Mouse (Mus musculus) liver, embryonic 13.5 days (tissue): ENCODE measurements around the gene Pam16. TPM values are rescaled to one million over a fixed set of nuclear protein-coding genes. Genes with fewer than 3 reads are reported as not detected.

Source experiments
- ATAC-seq: fragments of 200-750 bp; cut with Nextera tagmentation; 2 replicates; pipeline ENCODE4 v1.8.0; 2017; ENCODE audit warnings: low read depth, mild to moderate bottlenecking, moderate number of reproducible peaks, moderate library complexity
- DNase-seq: peaks from one replicate; pipeline ENCODE4 v3.0.0; 2022
- H3K27ac ChIP-seq: fragments of 300-500 bp; sonication (generic); 2 replicates; pipeline ENCODE4 v1.5.1; 2015; ENCODE audit warnings: moderate library complexity, mild to moderate bottlenecking, inconsistent platforms
- H3K27me3 ChIP-seq: fragments of 300-500 bp; sonication (generic); 2 replicates; pipeline ENCODE4 v1.6.1; 2015; ENCODE audit warnings: mild to moderate bottlenecking, inconsistent platforms
- H3K36me3 ChIP-seq: fragments of 300-500 bp; sonication (generic); 2 replicates; pipeline ENCODE4 v1.6.1; 2015; ENCODE audit warnings: mild to moderate bottlenecking, inconsistent platforms
- H3K4me1 ChIP-seq: fragments of 300-500 bp; sonication (generic); replicated peaks from 2 replicates; pipeline ENCODE4 v1.6.1; 2015; ENCODE audit warnings: inconsistent platforms
- H3K4me2 ChIP-seq: fragments of 300-500 bp; sonication (generic); 2 replicates; pipeline ENCODE4 v1.6.1; 2015; ENCODE audit warnings: inconsistent platforms, mild to moderate bottlenecking, moderate library complexity
- H3K4me3 ChIP-seq: fragments of 300-500 bp; sonication (generic); replicated peaks from 2 replicates; pipeline ENCODE4 v1.5.1; 2015; ENCODE audit warnings: mild to moderate bottlenecking, inconsistent platforms
- H3K9ac ChIP-seq: fragments of 300-500 bp; sonication (generic); 2 replicates; pipeline ENCODE4 v1.6.1; 2015; ENCODE audit warnings: mild to moderate bottlenecking, inconsistent platforms
- H3K9me3 ChIP-seq: fragments of 300-500 bp; sonication (generic); replicated peaks from 2 replicates; pipeline ENCODE4 v1.6.1; 2016; ENCODE audit warnings: inconsistent platforms
- WGBS: fragments of 180-500 bp; shearing (Covaris S2); methylation state at CpG from one replicate; pipeline ENCODE4 v1.1.7; 2015; ENCODE audit not compliant: insufficient replicate concordance; 5-methylcytosine and 5-hydroxymethylcytosine counted together
- polyA plus RNA-seq: library from polyadenylated mRNA; unstranded; fragments of >200 nt; fragmentation: Nextera tagmentation; extraction: Ambion mirVana; gene quantifications from 2 replicates; pipeline ENCODE4 v1.2.1, GENCODE M21; 2015

Gene Pam16
- polyA plus RNA-seq, 1 experiment from 2014 or later = 74.1 TPM

- no peak for DNase-seq
- no peaks in the 10 kb centered on the region for H3K9me3 ChIP-seq
- 80% methylated on average over 19 of the region's 19 CpGs for WGBS
These were observed 16.2 kb downstream of the Pam16 start for GRCm38 (mm10) chr16:4608532-4609059.

DNA sequence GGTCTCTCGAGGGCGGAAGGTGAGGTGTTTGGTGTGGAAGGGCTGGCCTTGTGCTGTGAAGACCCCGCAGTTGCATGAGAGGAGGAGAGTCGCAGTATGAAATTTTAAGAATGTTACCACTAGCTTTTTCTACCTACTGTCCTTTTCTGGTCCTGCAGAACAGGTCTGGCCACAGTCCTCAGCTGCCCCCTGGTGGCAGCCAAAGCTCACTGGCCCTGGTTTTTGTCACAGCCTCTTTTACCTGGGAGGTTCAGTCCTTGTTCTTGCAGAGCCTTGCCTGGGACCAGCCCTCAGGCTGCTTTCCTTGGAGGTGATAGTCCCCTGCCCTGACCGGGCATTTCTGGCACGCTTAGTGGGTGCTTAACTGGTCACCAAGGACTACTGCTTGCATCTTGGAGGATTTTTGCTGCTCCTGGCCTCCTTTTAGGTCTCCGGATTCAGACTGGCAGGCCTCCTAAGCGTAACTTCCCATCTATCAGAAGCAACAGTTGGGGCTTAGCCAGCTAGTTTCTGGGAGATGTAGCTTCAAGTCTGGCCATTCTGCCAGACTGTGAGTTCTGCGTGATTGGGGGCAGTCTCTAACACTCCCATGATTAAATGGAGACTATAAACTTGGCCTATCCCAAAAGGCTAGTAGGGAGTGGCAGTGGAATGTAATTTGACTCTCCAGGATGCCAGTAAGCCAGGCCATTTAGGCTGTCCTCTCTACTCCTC is 16.8 kb downstream of the Pam16 start:
- DNase-seq (peak; percentile 63), ATAC-seq (peak; percentile 24; the same call in 1 of the 2 replicates)
- no peak overlapping the region for H3K9ac ChIP-seq
- peaks cover 20% of the 10 kb centered on the region for H3K36me3 ChIP-seq
- no peaks in the 10 kb centered on the region for H3K27me3 ChIP-seq
- H3K4me3 ChIP-seq = no peak overlapping the region
- H3K4me1 ChIP-seq = peaks cover 48% of the 10 kb centered on the region
- H3K4me2 ChIP-seq = no peak overlapping the region
- 45% methylated on average over 9 of the region's 9 CpGs for WGBS
- H3K9me3 ChIP-seq = no peaks in the 10 kb centered on the region
- H3K27ac ChIP-seq = no peak overlapping the region

More at GRCm38 (mm10) chr16:4608532-4609059, 16.2 kb downstream of the Pam16 start:
- Histone ChIP-seq H3K36me3 (peaks cover 24% of the 10 kb centered on the region), H3K4me3 (no peak overlapping the region), H3K4me2 (no peak overlapping the region), H3K4me1 (peaks cover 41% of the 10 kb centered on the region), H3K9ac (no peak overlapping the region), H3K27me3 (no peaks in the 10 kb centered on the region), H3K27ac (no peak overlapping the region)
- no peak for ATAC-seq

DNA sequence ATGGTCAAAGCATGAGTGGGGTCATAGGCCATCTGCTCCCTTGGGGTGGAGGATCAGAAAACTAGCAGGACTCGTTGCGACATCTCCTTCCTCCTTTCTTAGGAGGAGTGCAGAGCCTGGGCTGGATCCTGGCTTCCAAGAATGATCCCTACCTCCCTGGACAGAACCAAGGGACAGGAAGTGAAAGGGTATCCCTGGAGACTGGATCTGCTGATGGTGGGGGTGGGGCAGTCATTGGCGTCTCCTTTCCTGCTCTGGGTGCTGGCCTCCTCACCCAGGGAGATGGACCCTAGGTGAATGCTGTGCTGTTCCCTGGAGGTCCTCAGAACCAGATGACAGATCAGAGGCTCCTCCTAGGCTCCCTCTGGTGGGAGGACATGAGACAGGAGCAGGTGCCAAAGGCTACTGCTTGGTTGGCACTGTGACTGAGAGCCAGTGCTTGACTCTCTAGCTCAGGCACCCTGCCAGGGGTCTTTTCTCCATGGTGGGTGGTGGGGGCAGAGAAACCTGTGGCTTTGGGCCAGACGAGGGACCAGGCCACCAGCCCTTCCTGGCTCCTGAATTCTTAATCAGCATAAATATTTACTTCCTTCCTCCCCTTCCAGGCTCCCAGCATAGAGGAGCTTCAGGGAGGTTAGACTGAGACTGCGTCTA is 18.2 kb downstream of the Pam16 start:
- no peak overlapping the region for H3K4me2 ChIP-seq
- DNase-seq = no peak
- peaks cover 11% of the 10 kb centered on the region for H3K36me3 ChIP-seq
- H3K4me1 ChIP-seq = peaks cover 61% of the 10 kb centered on the region
- H3K9ac ChIP-seq = no peak overlapping the region
- H3K9me3 ChIP-seq = no peaks in the 10 kb centered on the region
- H3K27ac ChIP-seq = 0 out of 2 replicates have a peak overlapping the region, but pooled peaks have one; percentile 6
- H3K27me3 ChIP-seq = no peaks in the 10 kb centered on the region
- WGBS = 20% methylated on average over 5 of the region's 5 CpGs
- ATAC-seq = no peak
- H3K4me3 ChIP-seq = no peak overlapping the region

- DNase-seq (no peak), ATAC-seq (no peak)
- H3K4me2 ChIP-seq = no peak overlapping the region
- H3K36me3 ChIP-seq = peaks cover 6% of the 10 kb centered on the region; the same call in 1 of the 2 replicates
- H3K27me3 ChIP-seq = no peaks in the 10 kb centered on the region
- H3K4me1 ChIP-seq = peaks cover 70% of the 10 kb centered on the region
- H3K27ac ChIP-seq = no peak overlapping the region
- no peaks in the 10 kb centered on the region for H3K9me3 ChIP-seq
- no peak overlapping the region for H3K4me3 ChIP-seq
- no peak overlapping the region for H3K9ac ChIP-seq
- 64% methylated on average over 13 of the region's 13 CpGs for WGBS
These were observed 19.2 kb downstream of the Pam16 start for GRCm38 (mm10) chr16:4605514-4606131.

GRCm38 (mm10) chr16:4604293-4604837 is 20.4 kb downstream of the Pam16 start:
- no peak for ATAC-seq
- no peak for DNase-seq
- Histone ChIP-seq H3K4me1 (peaks cover 76% of the 10 kb centered on the region), H3K9ac (no peak overlapping the region), H3K27me3 (no peaks in the 10 kb centered on the region), H3K9me3 (no peaks in the 10 kb centered on the region), H3K36me3 (peaks cover 6% of the 10 kb centered on the region; the same call in 1 of the 2 replicates), H3K4me2 (no peak overlapping the region), H3K4me3 (no peak overlapping the region), H3K27ac (0 out of 2 replicates have a peak overlapping the region, but pooled peaks have one; percentile 14)
- WGBS = 76% methylated on average over 11 of the region's 11 CpGs

DNA sequence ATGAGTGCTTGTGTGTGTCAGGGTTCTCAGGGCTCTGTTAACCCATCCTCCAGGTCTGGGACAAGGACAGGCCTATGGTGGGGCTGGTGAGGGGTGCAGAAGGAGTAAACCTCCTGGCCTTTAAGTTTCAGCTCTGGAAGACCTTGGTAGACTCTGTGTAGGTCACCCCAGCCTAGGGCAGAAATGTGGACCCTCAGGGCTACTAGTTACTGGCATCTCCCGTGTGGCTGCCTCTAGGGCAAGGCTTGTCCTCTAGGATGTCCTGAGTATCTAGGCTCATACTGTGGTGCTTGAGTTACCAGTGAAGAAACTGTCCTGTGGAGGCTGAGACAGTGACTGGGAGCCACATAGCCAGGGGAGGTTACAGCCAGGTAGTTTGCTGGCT is 21.3 kb downstream of the Pam16 start:
- WGBS = 67% methylated on average over 1 of the region's 1 CpGs
- Histone ChIP-seq H3K4me2 (no peak overlapping the region), H3K27me3 (no peaks in the 10 kb centered on the region), H3K9me3 (no peaks in the 10 kb centered on the region), H3K27ac (peak overlapping the region; percentile 61), H3K9ac (no peak overlapping the region), H3K36me3 (no peaks in the 10 kb centered on the region), H3K4me3 (no peak overlapping the region), H3K4me1 (peaks cover 83% of the 10 kb centered on the region)
- ATAC-seq (no peak), DNase-seq (no peak)

GRCm38 (mm10) chr16:4602766-4603452 is 21.9 kb downstream of the Pam16 start:
- Histone ChIP-seq H3K4me1 (peaks cover 89% of the 10 kb centered on the region), H3K9ac (no peak overlapping the region), H3K27me3 (peaks cover 1% of the 10 kb centered on the region; the same call in 1 of the 2 replicates), H3K36me3 (no peaks in the 10 kb centered on the region), H3K27ac (peak overlapping the region; percentile 61), H3K4me2 (no peak overlapping the region), H3K4me3 (no peak overlapping the region), H3K9me3 (no peaks in the 10 kb centered on the region)
- 58% methylated on average over 7 of the region's 7 CpGs for WGBS
- DNase-seq (no peak), ATAC-seq (no peak)

GRCm38 (mm10) chr16:4602189-4602588 is 22.6 kb downstream of the Pam16 start:
- Histone ChIP-seq H3K9ac (no peak overlapping the region), H3K4me3 (no peak overlapping the region), H3K4me2 (no peak overlapping the region), H3K36me3 (no peaks in the 10 kb centered on the region), H3K27me3 (peaks cover 8% of the 10 kb centered on the region), H3K4me1 (peaks cover 88% of the 10 kb centered on the region), H3K27ac (peak overlapping the region; percentile 61), H3K9me3 (no peaks in the 10 kb centered on the region)
- DNase-seq (no peak), ATAC-seq (peak; percentile 24)
- 42% methylated on average over 3 of the region's 3 CpGs for WGBS

GRCm38 (mm10) chr16:4600701-4601310 is 24.0 kb downstream of the Pam16 start:
- DNase-seq = no peak
- Histone ChIP-seq H3K9ac (no peak overlapping the region), H3K27ac (peak overlapping the region; percentile 61; the same call in 1 of the 2 replicates)

DNA sequence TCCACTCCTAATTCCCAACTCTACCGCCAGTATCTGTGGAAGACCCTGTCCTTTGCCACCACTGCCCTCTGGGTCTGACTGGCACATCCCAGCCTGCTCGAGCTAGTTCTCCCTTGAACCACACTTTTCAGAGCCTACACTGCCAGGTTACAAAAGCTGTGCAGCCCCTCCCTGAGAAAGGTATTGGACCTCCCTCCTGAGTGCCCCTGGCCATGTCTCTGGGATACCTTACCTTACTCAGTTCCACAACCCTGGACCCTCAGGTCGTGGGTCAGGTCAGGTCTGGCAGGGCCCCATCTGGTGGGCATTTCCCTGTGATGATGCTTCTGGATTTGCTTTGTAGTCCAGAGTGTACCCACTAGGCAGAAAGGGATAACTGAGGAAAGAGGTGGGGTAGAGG is 25.2 kb downstream of the Pam16 start:
- Histone ChIP-seq H3K27ac (no peak overlapping the region), H3K36me3 (no peaks in the 10 kb centered on the region), H3K4me1 (peaks cover 85% of the 10 kb centered on the region), H3K27me3 (peaks cover 34% of the 10 kb centered on the region), H3K9me3 (no peaks in the 10 kb centered on the region), H3K9ac (no peak overlapping the region), H3K4me3 (no peak overlapping the region), H3K4me2 (no peak overlapping the region)
- ATAC-seq (no peak), DNase-seq (no peak)
- 55% methylated on average over 3 of the region's 3 CpGs for WGBS

More at GRCm38 (mm10) chr16:4600701-4601310, 24.0 kb downstream of the Pam16 start:
- Histone ChIP-seq H3K4me1 (peaks cover 87% of the 10 kb centered on the region), H3K27me3 (peaks cover 22% of the 10 kb centered on the region), H3K4me2 (no peak overlapping the region), H3K9me3 (no peaks in the 10 kb centered on the region), H3K36me3 (no peaks in the 10 kb centered on the region), H3K4me3 (no peak overlapping the region)
- 54% methylated on average over 9 of the region's 9 CpGs for WGBS
- ATAC-seq = no peak
